Mouse (Mus musculus) 416B (cell line): Measurements from ENCODE around the gene Ltn1.

Experiments
- DNase-seq: peaks from one replicate; pipeline ENCODE4 v3.0.0; 2011; ENCODE audit warnings: low read depth

The Ltn1 gene

DNA sequence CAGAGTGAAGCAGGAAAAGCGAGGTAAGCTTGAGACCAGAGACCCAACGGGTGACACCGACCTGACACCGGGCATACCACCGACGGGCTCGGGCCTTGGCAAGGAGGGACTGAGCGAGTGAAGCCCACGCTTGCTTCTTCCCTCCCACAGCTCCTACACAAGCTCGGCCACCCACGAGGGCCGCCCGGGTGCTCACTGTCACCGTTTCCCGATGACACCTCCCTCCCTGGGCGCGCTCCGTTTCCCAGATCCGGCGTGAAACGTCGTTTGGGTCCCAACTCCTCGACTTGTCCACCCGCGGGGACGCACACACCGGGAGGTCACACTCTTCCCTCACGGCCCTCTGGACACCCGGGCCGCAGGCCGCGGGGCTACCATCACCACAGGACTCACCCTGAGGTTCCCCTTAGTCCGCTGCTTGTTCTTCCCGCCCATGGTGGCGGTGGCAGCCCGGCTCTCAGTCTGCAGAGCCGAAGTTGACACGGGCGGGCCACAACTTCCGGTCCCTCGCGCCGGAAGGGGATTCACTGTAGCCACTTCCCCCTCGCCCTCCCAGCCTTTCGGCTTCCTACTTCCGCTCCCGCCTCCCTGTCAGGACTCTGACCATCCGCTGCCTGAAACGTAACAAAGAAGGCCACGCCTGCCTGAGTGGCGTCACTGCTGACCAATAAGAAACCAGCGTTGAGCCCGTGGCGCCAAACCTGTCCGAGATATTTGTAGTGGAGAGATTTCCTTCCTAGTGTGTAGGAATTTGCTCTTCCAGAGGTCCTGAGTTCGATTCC, at the start of gene Ltn1:
Gene Ltn1, minus strand, starts transcription at position 580 of the 782 bp plus-strand sequence.
- peak; percentile 100 for DNase-seq

DNA sequence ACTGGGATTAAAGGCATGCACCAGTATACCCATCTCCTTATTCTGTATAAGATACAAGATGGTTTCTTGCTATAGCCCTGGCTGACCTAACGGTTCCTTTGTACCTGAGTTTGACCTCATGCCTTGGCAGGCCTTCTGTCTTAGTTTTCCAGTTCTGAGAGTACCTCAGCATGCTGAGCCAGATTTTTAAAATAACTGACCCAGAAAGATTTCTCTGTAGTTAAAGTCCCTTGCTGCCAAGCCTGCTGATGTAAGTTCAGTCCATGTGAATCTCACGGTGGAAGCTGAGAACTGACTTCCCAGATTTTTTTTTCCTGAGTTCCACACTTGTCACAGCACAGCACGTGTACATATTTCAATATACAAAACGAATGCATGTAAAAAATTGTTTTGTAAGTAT, 38.2 kb upstream of the Ltn1 start:
- no peak for DNase-seq

DNA sequence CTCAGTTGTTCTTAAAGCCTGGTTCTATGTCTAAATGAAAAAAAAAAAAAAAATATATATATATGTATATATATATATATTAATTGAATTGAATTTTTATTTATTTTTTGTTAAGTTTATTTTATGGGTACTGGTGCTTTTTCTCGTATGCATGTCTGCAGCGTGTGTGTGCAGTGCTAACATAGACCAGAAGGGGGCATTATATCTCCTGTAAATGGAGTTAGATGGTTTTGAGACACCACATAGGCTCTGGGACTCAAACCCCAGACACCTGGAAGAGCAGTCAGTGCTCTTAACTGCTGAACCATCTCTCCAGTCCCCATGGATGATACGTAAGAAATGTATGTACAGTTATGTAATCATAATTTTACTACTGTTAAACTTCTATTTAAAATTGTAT, 26.3 kb upstream of the Ltn1 start:
- no peak for DNase-seq

GRCm38 (mm10) chr16:87455180-87455611, 22.8 kb upstream of the Ltn1 start:
- peak; percentile 34 for DNase-seq

- peak; percentile 88 for DNase-seq
Measured at GRCm38 (mm10) chr16:87454419-87455179, 22.2 kb upstream of the Ltn1 start, which contains the start of gene Usp16. Gene Usp16 (plus strand): TSS chr16:87454703.

GRCm38 (mm10) chr16:87453226-87453625, 20.8 kb upstream of the Ltn1 start:
- DNase-seq = no peak

- DNase-seq = no peak
Measured at GRCm38 (mm10) chr16:87445528-87445927, 13.1 kb upstream of the Ltn1 start.

- DNase-seq = no peak
Measured at GRCm38 (mm10) chr16:87445110-87445509, 12.7 kb upstream of the Ltn1 start.

GRCm38 (mm10) chr16:87444071-87444470, 11.7 kb upstream of the Ltn1 start:
- no peak for DNase-seq

GRCm38 (mm10) chr16:87443245-87443644, 10.8 kb upstream of the Ltn1 start:
- no peak for DNase-seq

- DNase-seq = no peak
Measured at GRCm38 (mm10) chr16:87442291-87442690, 9.9 kb upstream of the Ltn1 start.

DNA sequence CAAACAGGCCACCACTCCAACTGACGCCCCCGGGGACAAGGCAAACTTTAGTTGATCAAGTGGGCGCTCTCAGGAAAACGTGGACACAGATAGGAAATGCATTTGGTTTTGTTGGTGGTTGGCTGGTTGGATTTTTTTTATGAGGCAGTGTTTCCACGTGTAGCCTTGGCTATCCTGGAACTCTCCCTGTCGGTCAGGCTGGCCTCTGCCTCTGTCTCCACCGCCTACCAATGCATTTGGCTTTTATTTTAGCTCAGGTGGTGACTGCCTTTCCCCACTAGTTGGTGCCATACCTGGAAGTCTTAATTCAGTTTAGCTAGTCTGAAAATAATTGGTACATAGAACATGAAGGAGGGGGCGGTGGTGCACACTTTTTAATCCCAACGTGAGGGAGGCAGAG, 8.7 kb upstream of the Ltn1 start:
- DNase-seq = peak; percentile 79

DNA sequence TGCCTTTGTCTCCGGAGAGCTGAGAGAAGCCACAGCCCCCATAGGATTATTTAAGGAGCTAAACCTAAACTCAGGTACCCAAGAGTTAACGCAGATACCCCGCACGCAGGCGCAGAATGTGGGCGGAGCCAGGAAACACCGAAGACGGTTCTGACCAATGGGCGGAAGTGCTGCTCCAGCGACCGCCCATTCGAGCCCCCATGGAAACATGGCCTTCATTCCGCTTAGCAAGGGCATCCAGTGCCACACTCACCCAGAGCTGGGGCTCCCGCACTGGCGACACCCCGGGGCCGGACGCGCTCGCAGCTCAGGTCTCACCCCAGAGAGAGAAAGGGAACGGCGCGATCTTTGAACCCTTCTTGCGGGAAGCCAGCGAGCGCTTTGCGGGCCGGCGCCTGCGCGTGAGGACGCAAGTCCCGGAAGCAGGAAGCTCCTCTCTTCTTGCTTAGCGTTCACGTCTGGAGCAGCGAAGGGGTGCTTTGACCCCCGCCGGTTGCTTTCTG, 7.8 kb upstream of the Ltn1 start, which contains the start of gene Rwdd2b:
Gene Rwdd2b, minus strand, starts transcription at position 390 of the 503 bp plus-strand sequence.
- peak; percentile 97 for DNase-seq

- DNase-seq = no peak
Measured at GRCm38 (mm10) chr16:87438697-87439096, 6.3 kb upstream of the Ltn1 start.

DNA sequence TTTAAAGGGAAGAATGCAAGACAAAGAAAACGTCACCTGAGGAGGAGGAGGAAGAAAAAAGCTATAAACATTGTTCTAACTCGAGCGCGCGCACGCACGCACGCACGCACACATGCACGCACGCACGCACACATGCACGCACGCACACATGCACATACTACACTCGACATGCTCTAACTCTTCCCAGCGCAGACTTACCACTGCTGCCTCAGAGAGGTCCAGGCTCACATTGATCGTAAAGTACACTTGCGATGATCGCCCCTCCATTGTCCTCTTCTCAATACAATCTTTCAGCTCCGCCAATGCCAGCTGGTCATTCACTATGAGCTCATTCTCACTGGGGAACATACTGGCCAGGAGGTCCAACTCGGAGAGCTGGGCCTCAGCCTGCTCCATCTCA, 4.7 kb upstream of the Ltn1 start:
- DNase-seq = no peak

DNA sequence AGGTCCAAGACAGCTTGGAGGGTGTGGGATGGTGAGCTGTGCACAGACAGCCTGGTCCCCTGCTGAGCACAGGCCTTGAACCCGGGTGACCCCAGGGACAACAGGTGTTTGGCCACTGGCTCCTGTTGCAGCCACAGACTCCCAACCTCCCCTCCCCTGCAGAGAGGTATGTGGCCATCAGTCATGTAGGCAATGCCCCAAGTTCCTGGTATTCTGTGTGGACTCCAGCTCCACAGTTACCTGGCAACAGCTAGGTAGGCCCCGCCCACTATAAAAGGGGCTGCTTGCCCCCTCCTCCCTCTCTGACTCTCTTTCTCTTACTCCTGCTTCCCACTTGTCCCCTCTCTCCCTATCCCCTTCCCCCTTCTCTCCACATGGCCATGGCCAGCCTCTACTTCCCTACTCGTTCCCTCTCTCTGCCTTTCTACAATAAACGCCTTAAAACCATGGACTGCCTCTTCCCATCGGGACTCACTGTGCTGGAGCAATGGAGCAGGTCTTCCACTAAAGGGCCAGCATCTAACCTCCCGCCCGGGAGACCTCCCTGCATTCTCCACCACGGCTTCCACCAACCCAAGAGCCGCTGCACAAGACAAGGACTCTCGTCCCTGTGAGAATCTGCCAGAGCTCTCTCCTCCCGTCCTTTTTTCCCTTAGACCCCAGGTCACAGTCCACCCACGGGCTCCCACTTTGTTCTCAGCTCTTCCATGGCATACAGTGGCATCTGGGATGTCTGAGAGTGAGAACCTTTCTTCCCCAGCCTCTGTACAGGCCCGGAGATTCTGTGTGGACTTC, 3.2 kb upstream of the Ltn1 start:
- DNase-seq = no peak

DNA sequence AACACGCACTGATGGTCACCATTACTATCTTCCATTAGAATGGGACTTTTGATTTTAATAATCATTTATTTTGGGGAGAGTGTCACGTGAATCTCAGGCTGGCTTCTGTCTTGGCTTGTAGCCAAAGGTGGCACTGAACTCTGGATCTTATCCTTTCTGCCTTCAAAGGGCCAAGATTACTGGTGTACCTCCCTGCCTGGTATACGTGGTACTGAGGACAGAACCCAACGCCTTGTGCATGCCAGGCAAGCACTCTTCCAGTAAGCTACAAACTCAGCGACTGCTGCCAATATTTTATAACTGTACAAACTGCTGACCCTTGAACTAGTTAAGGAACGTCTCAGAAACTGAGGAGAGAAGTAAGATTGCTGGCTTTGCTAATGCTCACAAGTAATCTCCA, 2.5 kb upstream of the Ltn1 start:
- no peak for DNase-seq

GRCm38 (mm10) chr16:87434266-87434665, 1.9 kb upstream of the Ltn1 start:
- no peak for DNase-seq

DNA sequence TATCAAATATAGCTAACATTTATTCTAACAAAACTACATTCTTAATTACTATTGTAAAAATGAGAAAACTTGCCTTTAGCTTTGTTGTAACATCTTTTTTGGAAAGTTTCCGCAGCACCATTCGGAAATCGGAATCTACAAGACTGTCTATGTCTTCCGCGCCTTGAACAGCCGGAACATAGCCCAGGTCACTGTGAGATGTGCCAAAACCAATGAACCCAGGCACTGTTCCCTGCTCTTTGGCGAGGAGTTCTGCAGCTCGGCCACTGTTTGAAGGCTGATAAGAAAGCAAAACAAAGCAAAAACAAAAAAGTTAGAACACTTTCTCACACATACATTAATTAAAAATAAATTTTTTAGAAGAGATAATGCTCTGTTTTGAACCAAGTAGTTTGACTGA, 4.9 kb downstream of the Ltn1 start:
- DNase-seq = no peak

DNA sequence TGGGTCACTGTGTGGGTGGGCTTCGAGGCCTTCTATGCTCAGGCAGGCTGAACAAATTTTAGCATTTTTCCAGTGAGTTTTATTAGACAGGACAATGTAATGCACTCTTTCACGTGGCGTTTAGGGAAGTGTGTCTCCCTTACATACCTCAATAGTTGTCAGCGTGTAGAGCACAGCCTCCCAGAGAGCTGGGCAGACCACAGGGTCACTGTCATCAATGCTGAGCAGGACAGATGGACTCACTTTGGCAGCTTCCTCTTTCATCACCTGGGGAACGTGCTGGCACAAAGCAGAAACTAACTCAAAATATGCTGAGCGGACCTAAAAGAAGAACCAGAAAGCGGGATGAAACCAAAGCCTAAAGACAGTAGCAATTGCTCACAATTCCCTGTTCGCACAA, 11.8 kb downstream of the Ltn1 start:
- no peak for DNase-seq

GRCm38 (mm10) chr16:87405001-87405400, 27.4 kb downstream of the Ltn1 start:
- peak; percentile 86 for DNase-seq
